Mouse (Mus musculus): ENCODE data around the gene Cys1.

Gene Cys1

DNA sequence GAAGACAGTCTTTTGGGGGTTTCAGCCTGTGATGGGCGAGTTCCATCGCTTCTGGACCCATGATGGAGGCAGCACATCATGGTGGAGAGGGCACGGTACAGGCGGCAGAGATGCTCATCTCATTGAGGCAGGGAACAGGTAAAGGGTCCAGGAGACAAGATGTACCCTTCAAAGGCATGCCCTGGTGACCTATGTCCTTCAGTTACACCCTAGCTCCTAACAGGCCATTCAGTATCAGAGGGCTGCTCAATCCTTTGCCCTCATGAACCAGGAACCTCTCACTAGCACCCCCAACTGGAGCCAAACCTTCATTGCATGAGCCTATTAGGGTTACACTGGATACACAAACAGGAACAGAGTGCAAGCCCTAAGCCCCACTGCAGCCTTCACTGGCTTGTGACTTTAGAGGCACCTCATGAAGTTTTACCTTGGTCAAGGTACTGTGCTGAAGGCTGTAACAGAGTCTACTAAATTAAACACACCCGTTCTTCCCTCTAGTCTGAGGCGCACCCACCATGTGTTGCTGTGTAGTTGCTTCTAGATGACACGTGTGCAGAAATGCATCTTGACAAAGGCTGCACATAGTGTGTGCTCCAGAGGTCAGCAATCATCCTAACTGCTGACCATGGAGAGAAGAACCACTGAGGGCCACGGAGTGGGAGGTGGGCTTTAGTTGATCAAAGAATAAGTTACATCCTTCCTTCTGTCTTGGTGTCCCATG lies 16.0 kb upstream of the Cys1 start:
- DNase-seq (ENCODE audit: low read depth): peak; percentile 43

DNA sequence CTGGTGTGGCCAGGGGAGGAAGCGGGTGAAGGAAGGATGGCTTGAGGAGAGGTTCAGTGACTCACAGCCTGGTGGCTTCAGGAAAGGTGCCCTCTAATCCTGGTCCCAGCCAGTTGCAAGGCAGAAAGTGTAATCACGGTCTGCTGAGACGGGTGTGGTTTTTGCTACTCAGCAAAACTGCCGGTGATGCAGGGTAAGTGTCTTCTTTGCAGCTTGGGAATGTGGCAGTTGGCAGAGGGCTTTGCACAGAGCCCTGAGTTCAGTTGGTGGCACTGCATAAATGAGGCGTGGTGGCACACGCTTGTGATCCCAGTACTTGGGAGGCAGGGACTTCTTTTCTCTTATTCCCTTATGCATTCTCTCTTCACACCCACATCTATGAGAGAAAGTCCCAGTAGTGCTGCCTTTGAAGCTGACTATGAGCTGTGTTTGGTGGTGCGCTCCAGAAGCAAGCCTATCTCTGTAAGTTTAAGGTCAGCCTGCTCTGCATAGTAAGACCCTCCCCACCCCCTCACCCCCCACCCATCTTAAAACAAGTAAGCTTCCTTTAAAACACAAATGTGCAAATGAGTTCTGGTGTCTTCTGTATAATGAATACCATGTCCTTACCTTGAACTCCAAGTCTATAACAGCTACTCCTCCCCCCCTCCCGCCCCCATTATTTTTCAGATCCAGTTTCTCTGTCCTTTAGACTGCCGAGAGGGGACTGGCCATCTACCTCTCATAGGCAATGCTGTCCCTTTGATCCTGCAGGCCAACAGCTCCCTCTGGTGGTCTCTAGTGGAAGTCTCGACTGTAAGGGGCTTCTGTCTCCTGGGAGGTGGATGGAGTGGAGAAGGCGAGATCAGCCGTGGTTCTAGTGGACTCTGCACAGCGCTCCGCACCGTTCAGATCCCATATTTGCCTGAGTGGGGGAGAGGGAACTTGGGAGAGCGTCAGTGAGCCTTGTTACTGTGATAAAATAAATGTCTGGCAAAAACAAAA lies 15.2 kb upstream of the Cys1 start:
- DNase-seq (ENCODE audit: low read depth): peak; percentile 74

DNA sequence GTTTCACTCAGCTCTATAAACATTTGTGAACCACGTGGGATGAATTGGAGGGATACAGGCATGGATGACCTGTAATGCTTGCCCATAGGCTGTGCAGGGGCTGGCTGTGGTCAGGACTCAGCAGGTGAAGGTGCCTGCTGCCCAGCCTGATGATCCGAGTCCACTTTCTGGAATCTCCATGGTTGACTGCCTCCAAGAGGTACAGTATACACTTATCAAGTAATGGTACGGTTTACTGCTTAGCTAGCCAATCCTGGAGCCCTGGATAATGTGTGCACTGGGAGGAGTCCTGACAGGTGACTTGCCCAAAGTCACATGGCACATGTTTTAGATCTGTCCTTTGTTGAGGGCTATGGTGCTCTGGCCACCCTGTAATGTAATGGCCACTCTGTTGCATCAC lies 8.7 kb upstream of the Cys1 start:
- no peak for DNase-seq (ENCODE audit: low read depth)

DNA sequence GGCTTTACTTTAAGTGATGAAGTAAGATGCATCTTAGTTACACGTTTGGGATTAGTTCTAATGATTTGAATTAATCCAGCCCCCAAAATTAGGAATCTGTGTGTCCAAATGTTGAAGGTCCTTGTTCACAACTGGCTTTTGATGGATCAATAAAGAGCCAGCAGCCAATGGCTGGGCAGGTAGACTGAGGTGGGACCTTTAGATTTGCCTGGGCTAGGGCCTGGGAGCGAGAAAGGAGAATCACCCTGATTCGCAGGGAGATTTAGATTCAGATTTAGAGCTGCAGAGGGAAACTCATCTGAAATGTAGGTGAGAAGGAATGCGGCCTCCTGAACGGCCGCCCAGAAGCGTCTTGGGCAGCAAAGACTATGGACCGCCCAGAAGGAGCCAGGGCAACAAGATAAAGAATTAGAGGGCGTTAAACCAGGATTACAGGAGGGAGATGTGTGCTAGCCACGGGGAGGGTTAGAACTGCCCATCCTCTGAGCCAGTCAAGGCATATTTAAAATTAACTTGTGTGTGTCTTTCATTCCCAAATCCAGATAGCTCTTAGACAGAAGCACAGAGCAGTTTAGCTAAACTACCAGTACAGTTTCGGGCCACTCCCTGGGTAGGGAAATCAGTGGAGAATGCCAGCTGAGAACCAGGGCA lies 5.2 kb upstream of the Cys1 start:
- DNase-seq (ENCODE audit: low read depth): no peak

DNA sequence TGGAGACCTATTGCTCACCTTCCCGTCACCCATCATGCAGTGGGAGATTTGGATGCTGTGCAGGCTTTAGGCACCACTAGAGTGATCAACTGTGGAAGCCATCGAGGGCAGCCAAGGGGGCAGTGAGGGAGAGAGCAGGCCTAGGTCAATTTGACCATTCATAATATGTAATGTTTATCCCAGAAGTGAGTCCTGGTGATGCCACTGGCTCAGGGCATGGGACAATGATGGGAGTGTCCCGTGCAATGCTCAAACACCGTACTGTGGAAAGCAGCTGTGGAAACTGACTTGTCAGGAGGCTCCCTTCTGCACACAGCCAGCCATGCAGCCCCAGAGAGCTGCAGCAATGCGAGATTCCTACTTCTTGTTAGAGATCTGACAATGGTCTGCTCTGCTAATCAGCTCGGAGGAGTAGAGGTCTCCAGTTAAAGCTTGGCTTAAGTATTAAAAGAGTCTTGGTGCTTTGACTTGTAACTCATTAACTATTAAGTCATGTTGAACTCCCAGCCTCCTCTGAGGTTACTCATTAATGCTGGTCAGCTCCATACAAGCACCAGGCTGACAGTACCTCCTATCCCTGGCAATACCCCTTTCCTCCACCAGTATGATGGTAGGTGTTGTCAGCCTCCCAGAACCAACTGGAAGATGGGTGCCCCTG lies 4.6 kb upstream of the Cys1 start:
- no peak for DNase-seq (ENCODE audit: low read depth)

DNA sequence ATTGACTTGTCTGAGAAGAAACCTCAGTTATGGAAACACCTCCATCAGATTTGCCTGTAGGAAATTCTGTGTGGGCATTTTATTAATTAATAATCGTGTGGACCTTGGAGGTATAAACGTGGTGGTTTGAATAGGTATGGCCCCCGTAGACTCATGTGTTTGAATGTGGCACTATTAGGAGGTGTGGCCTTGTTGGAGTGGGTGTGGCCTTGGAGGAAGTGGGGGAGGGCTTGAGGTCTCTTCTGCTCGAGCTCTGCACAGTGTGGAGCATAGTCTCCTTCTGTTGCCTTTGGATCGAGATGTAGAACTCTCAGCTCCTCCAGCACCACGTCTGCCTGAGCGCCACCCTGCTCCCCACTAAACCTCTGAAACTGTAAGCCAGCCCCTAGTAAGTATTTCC lies 1.8 kb upstream of the Cys1 start:
- no peak for DNase-seq (ENCODE audit: low read depth)

DNA sequence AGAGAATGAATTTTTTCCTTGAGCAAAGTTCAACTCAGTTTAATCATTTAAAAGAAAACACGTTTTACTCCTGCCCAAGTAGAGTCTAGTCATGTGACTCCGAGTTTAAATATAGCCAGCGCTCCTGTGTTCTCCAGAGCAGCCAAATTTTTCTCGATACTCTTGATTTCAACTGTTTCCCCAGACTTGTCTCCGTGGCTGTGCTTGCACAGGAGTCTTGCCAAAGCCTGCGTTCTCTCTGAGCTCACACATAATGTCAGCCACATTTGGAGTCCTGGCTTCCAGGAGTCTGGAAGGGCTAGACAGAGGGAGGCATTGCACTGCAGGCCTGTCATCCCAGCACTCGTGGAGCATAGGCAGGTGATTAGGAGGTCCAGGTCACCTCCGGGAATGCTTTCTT lies 950 bp upstream of the Cys1 start:
- DNase-seq (ENCODE audit: low read depth): no peak

DNA sequence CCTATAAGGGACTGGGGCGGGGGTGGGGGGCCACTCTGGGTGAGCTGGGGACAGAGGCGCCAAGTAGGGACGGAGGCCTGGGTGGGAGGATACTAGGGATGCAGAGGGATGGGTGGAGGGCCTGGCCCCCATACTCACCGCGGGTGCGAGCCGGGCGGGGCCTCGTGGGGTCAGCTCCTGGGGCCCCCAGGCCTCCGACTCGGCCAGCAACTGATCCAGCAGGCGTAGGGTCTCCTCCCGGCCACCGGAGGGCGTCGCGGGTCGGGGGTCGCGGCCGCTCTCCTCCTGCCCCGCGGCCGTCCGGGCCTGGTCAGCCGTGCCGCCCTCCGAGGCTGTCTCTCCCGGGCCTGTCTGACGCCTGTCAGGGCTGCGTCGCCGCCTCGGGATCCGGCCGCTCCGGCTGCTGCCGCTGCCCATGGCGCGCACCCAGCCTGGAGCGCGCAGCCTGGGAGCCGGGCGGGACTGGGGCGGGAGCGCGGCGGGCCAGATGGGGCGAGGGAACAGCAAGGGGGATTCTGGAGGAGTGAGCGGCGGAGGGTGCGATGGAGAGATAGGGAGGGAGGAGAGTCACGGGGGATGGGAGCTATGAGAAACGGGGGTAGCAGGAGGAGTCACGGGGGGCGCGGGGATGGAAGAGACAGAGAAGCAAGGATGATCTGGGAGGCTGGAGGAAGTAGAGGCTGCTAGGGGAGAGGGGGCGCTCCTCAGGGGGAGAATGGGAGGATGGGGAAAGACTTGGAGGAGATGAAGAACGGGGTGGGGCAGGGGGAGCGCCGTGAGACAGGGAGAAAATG lies 924 bp downstream of the Cys1 start:
- DNase-seq (ENCODE audit: low read depth): no peak

DNA sequence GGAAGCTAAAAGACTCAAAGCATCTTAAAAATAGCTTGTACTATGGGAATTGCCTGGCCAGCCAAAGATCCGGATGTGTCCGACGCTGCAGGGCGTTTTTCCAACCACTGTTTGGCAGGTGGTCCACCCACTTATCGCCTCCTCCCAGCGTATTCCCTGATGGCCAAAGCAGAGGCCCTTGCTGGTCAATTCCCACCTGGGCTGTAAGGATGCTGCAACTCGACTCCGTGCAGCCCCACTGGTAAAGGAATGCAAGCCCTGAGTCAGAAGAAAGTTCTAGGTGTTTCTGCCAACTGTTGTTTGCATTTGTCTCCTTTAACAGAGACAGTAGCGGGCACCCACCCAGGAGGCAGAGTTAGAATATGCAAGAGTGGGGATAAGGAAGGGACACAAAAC lies 1.5 kb downstream of the Cys1 start:
- no peak for DNase-seq (ENCODE audit: low read depth)

DNA sequence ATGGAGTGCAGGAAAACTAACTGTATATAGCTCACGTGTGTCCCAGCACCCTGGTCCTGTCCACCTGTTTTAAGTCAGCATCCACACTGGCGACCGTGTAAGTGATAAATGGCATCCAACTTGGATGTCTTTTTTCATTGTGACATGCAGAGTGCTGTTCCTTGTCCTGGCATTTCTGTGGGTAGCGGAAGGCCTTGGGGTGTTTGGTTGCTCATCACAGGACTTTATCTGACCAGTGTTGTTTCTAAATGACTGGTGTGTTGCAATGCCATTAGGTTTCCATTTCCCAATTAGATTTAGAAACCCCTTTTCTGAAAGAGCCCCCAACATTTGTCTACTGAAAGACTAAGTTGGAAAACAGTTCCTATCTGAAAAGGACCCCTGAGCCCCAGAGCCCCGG lies 19.5 kb downstream of the Cys1 start:
- DNase-seq (ENCODE audit: low read depth): no peak

DNA sequence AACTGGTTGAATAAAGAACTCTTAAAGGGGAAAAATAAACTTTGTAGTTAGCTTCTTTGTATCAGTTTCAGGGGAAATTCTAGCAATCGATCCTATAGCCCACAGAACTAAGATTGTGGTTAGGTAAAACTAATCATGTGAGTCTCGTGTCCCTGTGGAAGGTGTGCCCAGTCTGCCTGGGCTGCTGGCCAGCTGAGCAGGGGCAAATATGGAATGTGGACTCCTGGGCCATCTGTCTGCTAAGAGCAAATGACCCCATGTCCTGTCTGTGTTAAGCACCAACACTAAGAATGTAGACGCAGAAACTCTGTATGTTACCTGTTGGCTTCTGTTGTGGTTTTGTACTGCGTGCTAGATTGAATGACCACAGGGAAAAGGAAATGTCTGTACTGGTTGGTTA lies 20.5 kb downstream of the Cys1 start:
- DNase-seq (ENCODE audit: low read depth): no peak

DNA sequence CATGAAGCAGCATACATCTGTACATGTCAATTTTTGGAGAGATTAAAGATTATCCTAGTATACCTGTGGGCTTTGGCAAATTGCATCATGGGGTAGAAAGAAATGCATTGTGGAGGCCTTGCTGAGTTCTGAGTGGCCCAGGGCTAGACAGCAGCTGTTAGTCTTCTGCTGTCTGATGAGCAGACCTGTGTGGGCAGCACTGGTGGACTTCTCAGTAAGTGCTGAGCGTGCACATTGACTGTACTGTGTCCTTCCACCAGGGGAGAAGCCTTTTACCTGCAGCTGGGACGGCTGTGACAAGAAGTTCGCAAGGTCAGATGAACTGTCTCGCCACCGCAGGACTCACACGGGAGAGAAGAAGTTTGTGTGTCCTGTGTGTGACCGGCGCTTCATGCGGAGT lies 21.7 kb downstream of the Cys1 start:
- DNase-seq (ENCODE audit: low read depth): no peak

DNA sequence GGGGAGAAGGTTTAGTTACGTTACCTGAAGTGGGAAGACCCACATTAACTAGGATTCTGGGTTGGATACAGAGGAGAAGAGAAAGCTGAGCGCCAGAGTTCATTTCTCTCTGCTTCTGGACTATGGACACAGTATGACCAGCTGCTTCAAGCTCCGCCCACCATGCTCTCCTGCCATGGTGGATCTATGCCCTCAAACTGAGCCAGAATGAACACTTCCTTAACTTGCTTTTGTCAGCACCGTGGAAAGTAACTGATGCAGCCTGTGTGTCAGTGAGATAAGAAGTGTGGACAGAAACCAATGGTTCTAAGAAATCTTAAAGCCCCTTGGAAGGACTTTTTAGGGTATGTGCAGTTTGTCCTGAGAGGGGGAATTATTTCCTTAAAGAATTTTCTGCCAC lies 22.6 kb downstream of the Cys1 start:
- no peak for DNase-seq (ENCODE audit: low read depth)

DNA sequence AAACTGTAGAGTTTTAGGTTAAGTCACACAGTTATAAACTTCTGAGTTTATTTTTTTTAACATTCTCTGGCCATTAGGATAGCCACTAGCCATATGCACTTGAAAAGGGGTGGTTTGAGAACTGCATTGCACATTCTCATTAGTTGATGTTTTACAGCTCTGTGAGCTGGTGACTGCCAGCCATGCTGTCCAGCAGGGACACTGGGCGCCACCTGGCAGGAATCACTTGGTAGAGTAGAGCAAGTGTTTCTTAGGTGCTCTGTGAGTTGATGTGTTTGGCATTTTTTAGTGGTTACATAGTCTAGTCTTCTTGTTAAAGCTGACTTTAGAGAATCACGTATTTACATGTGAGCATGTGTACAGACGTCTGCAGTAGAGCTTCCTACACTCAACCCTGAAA lies 25.2 kb downstream of the Cys1 start:
- DNase-seq (ENCODE audit: low read depth): no peak

DNA sequence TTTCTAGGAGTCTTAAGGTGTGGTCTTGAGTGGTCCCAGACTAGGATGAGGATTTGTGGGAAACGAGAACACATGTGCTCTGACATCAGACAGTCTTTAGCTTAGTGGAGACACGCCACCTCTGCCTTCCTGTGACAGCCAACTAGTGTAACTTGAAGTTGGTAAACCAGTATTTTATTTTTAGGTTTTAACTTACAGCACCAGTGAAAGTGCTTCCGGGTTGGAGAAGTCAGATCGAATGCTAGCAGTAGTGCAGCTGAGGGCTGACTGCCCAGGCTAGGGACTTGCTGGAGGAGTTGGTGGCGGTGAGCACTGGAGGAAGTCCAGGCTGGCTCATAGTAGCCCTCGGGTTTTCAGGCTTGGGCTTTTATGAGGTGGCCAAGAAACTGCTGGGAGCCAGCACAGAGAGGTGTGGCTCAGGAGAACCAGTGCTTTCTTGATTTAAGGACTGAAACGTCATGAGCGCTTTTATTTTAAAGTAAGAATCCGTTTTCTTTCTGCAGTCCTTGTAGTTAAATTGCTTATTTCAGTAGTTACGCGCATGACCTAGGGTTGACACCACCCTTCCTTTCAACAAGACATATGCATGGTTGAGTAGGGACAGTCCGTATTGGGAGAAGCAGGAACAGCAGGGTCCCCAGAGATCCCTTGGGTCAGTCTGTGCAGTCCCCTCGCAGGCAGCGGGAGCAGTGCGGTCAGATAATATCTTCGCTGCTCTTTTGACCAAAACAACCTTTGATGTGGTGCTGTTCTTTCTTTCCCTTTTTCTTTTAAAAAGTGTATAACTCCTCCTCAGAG lies 27.3 kb downstream of the Cys1 start:
- no peak for DNase-seq (ENCODE audit: low read depth)

DNA sequence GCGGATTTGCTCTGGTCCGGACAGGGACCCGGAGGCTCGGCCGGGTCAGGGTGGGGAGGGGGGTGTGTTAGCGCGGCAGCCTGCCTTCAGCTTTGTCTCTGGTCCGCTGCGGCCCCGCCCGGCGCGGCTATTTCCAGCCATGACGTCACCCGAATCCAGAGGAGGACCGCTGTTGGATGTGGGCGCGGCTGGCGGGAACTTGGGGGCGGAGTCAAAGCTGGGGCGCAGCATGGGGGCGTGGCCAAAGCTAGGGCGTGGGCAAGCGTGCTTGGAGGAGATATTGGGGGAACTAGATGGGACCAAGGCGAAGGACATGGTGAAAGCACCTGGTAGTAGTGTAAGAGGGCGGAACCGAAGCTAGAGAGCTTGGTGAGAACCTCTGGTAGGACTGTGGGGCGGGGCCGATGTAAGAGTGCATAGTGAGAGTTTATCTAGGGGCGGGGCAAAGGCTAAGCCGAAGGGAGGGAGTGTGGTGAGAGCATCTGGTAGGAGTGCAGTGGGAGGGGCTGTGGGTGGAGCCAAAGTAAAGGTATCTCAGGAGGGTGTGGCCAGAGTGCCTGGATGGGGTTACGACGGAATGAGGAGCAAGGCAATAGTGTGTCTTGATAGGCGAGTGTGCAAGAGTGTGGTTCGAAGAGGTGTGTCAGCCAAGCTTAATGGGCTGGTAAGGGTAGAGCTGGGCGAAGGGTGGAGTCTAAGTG lies 29.8 kb downstream of the Cys1 start:
- DNase-seq (ENCODE audit: low read depth): peak; percentile 99

DNA sequence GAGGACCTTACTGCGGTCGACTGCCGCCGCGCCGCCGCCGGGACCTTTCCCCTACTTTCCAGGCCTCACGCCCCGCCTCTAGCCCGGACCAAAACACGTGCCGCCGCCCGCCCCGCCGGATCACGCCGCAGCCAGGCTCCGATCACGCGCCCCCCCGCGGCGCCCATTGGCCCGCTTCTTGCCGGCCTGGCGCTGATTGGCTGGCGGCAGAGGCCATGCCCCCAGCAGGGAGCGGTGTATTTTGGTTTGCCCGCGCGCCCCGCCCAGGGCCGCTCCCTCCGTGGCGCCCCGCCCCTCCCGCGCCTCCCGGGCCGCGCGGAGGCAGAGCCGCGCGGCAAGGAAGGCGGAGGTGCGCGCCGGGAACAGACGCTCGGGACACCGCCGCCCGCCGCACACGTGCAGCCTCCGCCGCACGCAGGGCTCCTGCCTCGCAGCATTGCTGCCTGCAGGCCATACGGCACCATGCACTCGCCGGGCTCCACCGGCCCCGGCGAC lies 30.5 kb downstream of the Cys1 start, which contains the start of gene Klf11:
Gene Klf11 (plus strand): TSS at position 212 of the 495 bp plus-strand sequence.
- peak; percentile 85 for DNase-seq (ENCODE audit: low read depth)

DNA sequence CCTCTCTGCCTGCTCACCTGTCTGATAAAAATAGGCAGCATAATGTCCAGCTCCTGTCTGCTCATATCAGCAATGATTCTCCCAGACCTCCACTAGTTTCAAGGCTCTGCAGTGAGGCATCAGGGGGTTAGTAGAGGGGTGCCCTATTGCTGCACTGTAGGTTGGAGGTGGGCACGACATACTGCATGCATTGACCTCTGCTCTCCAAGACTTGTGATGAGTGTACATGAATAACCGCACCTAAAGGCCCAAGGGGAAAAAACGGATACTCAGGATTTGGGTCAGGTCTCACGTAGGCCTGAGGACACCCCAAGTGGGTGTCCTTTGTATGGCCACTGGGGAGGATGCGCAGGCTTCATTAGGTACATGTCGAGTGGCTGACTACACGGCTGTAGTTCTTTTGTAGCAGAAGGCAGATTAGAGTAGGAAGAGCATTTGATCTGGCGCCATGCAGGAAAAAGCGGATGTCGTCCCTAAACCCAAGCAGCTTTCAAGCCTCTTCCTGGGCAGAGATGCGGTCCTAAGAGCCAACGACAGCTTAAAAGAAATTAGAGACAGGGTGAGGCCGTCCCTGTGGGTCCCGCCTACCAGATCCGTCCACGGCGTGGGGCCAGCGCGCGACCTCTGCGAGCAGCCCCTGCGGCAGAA lies 31.1 kb downstream of the Cys1 start:
- no peak for DNase-seq (ENCODE audit: low read depth)

DNA sequence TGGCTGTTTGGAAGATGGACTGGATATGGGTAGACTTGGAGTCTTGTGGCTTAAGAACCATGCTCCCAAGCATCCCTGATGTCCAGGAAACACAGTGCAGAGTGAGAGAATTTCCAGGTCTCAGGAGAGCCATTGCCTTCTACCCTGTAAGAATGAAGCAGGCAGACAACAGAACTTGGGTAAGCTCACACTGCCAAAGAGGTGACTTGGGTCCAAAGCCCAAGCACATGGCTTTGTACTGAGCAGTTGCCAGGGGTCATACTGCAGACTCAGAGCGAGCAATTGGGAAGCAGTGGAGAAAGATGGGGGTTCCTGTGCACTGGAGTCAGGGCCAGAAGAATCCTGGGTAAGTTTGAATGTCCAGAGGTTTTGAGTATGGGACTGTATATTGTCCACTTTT lies 33.5 kb downstream of the Cys1 start:
- DNase-seq (ENCODE audit: low read depth): no peak
